Mouse (Mus musculus): ENCODE data around the gene Qser1. TPM values are rescaled to one million over a fixed set of nuclear protein-coding genes. Genes with fewer than 3 reads are reported as not detected.

The Qser1 gene
- total RNA-seq, 2 experiments from 2014 or later: 0.61 to 5.4 TPM

GRCm38 (mm10) chr2:104740248-104740949, 76.2 kb downstream of the Qser1 start:
- no peak for ATAC-seq (replicated peaks; ENCODE audit: low FRiP score, poor library complexity, severe bottlenecking)

- no peak for ATAC-seq (replicated peaks; ENCODE audit: low FRiP score, poor library complexity, severe bottlenecking)
These were observed 76.9 kb downstream of the Qser1 start for GRCm38 (mm10) chr2:104739691-104740090.

GRCm38 (mm10) chr2:104736241-104736640, 80.3 kb downstream of the Qser1 start:
- ATAC-seq (replicated peaks; ENCODE audit: low FRiP score, poor library complexity, severe bottlenecking): no peak

GRCm38 (mm10) chr2:104732562-104733256, 83.9 kb downstream of the Qser1 start:
- ATAC-seq (replicated peaks; ENCODE audit: low FRiP score, poor library complexity, severe bottlenecking): no peak

- no peak for ATAC-seq (replicated peaks; ENCODE audit: low FRiP score, poor library complexity, severe bottlenecking)
These were observed 84.5 kb downstream of the Qser1 start for GRCm38 (mm10) chr2:104732033-104732444.

- ATAC-seq (replicated peaks; ENCODE audit: low FRiP score, poor library complexity, severe bottlenecking): no peak
These were observed 89.2 kb downstream of the Qser1 start for GRCm38 (mm10) chr2:104727369-104727768.

GRCm38 (mm10) chr2:104722021-104722420, 94.5 kb downstream of the Qser1 start:
- no peak for ATAC-seq (replicated peaks; ENCODE audit: low FRiP score, poor library complexity, severe bottlenecking)

GRCm38 (mm10) chr2:104717827-104718226, 98.7 kb downstream of the Qser1 start:
- no peak for ATAC-seq (replicated peaks; ENCODE audit: low FRiP score, poor library complexity, severe bottlenecking)

- no peak for ATAC-seq (replicated peaks; ENCODE audit: low FRiP score, poor library complexity, severe bottlenecking)
These were observed 99.3 kb downstream of the Qser1 start for GRCm38 (mm10) chr2:104717231-104717735.

- ATAC-seq (replicated peaks; ENCODE audit: low FRiP score, poor library complexity, severe bottlenecking): no peak
These were observed 100.3 kb downstream of the Qser1 start, which contains the start of gene Pin1rt1 for GRCm38 (mm10) chr2:104716279-104716678. Gene Pin1rt1 (minus strand): TSS chr2:104716379.

GRCm38 (mm10) chr2:104714254-104714691, 102.3 kb downstream of the Qser1 start:
- ATAC-seq (replicated peaks; ENCODE audit: low FRiP score, poor library complexity, severe bottlenecking): no peak

- ATAC-seq (replicated peaks; ENCODE audit: low FRiP score, poor library complexity, severe bottlenecking): no peak
These were observed 104.1 kb downstream of the Qser1 start for GRCm38 (mm10) chr2:104712486-104712809.

GRCm38 (mm10) chr2:104711585-104712485, 104.7 kb downstream of the Qser1 start, which contains the start of gene Tcp11l1:
Gene Tcp11l1 (minus strand): TSS chr2:104712169.
- no peak for ATAC-seq (replicated peaks; ENCODE audit: low FRiP score, poor library complexity, severe bottlenecking)

- no peak for ATAC-seq (replicated peaks; ENCODE audit: low FRiP score, poor library complexity, severe bottlenecking)
These were observed 105.7 kb downstream of the Qser1 start for GRCm38 (mm10) chr2:104710670-104711370.

GRCm38 (mm10) chr2:104709786-104710337, 106.7 kb downstream of the Qser1 start:
- ATAC-seq (replicated peaks; ENCODE audit: low FRiP score, poor library complexity, severe bottlenecking): no peak

Measured in erythroid progenitor cell, adult 5-6 weeks (primary cell).